Mouse (Mus musculus): ENCODE results near the gene Ctdsp1.
"Not testable (repeated sequence)": the region's sequence is repeated elsewhere in the genome, so short reads cannot be mapped to it uniquely, and the experiment has no call there.

The Ctdsp1 gene

DNA sequence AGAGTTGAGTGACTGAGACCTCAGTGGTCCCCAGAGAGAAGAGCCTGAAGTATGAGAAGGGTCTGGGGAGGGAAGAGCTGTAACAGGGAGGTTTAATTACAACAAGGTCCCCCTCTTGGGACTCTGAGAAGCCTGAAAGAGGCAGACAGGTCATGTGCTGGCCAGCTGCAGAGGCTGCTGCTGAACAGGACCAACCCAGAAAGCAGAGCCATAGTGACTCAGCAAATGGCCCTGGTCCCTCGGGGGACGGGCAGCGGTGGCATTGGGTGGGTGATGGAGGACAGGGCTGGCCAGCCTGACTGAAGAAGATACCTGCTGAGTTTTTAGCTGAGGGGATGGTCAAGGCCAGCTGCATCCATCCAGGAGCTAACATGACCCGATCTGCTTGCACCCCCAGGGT is 14.9 kb upstream of the Ctdsp1 start:
- no peak for DNase-seq (ENCODE audit: low spot score)

- no peak for DNase-seq (ENCODE audit: low spot score)
Observed at GRCm38 (mm10) chr1:74379058-74379504, 12.2 kb upstream of the Ctdsp1 start.

GRCm38 (mm10) chr1:74380484-74380883 is 10.8 kb upstream of the Ctdsp1 start:
- no peak for DNase-seq (ENCODE audit: low spot score)

- no peak for DNase-seq (ENCODE audit: low spot score)
Observed at GRCm38 (mm10) chr1:74381588-74382021, 9.7 kb upstream of the Ctdsp1 start.

DNA sequence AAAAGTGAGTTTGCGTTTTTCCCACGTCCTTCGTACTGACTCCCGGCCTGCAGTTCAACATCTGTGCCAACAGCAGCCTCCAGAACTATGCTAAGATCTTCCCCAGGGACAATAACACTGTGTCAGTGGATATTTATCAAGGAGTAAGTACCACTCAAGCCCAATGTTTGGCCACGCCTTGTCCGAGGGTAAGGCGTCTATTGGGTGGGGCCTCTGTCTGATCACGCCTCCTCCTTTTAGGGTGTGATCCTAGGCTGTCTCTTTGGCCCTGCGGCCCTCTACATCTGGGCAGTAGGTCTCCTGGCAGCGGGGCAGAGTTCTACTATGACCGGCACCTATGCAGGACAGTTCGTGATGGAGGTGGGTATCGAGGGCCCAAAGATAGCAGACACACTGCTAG is 7.9 kb upstream of the Ctdsp1 start:
- no peak for DNase-seq (ENCODE audit: low spot score)

DNA sequence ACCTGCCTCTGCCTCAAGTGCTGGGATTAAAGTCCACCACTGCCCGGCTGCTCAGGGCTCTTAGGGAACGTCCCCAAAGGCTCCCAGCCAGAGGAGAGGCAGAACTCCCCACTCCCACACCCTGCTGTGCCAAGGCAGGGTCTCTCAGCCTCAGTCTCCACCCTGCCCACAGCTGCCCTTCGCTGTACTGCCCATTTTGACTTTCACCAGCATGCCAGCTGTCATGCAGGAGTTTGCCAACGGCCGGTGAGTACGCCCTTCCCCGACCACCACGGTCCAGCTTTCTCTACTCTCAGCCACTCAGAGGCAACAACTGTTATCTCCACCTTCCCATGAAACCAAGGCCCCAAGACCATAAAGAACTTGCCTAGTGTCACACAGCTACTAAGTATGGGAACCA is 6.8 kb upstream of the Ctdsp1 start:
- no peak for DNase-seq (ENCODE audit: low spot score)

GRCm38 (mm10) chr1:74385064-74385463 is 6.2 kb upstream of the Ctdsp1 start:
- no peak for DNase-seq (ENCODE audit: low spot score)

GRCm38 (mm10) chr1:74385531-74385930 is 5.8 kb upstream of the Ctdsp1 start:
- DNase-seq (ENCODE audit: low spot score) = no peak

- no peak for DNase-seq (ENCODE audit: low spot score)
Observed at GRCm38 (mm10) chr1:74386363-74386713, 5.0 kb upstream of the Ctdsp1 start.

DNA sequence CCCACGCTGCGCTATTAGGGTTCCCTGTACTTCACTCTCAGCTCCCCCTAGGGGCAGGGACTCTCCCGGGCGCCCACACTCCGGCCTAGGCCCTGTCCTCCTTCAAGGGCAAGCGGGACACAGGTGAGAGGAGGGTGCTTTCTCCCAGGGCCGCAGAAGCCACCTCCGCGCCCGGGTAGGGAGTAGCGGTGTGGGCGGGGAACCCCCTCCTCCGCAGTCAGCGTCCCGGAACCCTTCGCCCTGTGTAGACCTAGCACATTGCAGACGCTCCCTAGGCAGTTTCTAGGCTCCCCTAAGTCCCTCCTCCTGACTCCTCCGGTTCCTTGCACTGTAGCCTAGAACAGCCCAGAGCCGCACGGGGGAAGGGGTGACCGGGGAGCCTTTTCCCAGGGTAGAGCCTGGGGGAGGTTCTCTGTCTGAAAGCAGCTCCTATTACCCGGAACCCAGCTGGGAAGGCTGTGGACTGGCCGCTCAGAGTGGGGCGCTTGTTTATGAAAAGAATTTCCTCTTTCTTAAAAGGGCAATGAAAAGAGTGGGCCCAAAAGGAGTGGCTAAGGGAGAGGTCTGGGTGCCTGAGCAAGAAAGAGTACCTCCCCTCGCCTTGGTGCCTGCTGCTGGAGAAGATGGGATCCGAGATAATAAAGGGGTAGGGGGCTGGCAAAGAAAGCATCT is 4.5 kb upstream of the Ctdsp1 start:
- peak; percentile 96 for DNase-seq (ENCODE audit: low spot score)

DNA sequence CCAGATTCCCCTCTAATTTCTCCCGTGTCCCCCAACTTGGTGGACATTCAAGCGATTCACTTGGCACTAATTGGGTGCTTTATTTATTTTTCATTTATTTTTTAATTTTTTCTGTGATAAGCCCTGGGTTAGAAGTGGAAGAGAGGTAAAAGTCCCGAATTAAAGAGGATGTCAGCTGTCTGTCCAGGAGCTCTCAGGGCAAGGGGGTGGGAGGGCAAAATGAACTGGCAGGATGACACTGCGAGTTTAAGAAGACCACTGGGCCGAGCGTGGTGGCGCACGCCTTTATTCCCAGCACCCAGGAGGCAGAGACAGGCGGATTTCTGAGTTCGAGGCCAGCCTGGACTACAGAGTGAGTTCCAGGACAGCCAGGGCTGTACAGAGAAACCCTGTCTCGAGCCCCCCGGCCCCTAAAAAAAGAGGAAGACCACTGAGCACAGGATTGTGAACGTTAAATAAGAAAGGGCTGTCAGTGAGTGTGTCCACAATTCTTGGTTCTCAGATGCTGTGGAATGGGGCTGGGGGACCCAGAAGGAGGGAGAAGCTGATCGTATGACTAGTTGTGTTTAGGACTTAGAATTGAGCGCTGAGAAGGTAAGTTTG is 3.8 kb upstream of the Ctdsp1 start:
- DNase-seq (ENCODE audit: low spot score) = no peak

- DNase-seq (ENCODE audit: low spot score) = no peak
Observed at GRCm38 (mm10) chr1:74388398-74388920, 2.9 kb upstream of the Ctdsp1 start.

GRCm38 (mm10) chr1:74389831-74390286 is 1.4 kb upstream of the Ctdsp1 start:
- no peak for DNase-seq (ENCODE audit: low spot score)

- peak; percentile 76 for DNase-seq (ENCODE audit: low spot score)
Observed at GRCm38 (mm10) chr1:74390287-74390906, 912 bp upstream of the Ctdsp1 start.

GRCm38 (mm10) chr1:74391844-74392441 is 634 bp downstream of the Ctdsp1 start:
- peak; percentile 74 for DNase-seq (ENCODE audit: low spot score)

DNA sequence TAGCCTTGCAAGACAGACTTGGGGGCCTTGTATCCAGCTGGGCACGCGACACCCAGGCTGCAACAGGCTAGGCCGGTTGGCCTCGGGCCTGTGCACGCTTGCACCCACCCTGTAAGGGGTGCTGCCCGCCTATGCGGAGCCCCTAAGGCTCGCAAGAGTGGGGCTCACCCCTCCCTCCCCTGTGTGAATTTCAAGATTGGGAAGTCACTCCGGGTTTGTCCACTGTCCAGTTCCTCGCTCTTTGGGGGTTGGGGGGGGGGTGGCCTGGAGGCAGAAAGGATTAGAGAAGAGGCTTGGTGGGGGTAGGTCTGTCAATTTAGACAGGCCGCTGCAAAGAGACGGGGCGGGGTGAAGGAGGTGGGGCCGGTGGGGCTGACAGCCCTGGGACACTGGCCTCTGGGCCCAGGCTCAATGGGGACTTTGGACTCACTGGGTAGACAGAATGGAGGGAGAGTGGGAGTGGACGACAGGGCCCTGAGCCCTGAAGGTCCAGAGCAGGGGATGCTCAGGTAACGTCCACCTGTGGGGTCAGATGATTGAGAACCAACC is 1.2 kb downstream of the Ctdsp1 start:
- no peak for DNase-seq (ENCODE audit: low spot score)

DNA sequence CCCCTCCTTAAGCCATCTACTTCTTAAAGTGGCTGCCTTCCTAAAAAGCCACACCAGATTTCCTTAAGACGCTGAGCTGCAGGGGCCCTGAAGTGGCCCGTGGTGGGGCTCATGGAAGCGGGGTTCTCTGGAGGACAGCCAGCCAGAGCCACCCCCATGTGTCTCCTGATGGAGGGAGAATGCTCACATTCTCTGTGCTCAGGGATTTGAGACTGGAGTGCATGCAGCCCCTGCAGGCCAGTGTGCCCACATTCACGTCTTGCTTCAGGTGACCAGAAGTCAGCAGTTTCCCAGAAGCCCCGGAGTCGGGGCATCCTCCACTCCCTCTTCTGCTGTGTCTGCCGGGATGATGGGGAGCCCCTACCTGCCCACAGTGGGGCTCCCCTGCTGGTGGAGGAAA is 1.7 kb downstream of the Ctdsp1 start:
- no peak for DNase-seq (ENCODE audit: low spot score)

DNA sequence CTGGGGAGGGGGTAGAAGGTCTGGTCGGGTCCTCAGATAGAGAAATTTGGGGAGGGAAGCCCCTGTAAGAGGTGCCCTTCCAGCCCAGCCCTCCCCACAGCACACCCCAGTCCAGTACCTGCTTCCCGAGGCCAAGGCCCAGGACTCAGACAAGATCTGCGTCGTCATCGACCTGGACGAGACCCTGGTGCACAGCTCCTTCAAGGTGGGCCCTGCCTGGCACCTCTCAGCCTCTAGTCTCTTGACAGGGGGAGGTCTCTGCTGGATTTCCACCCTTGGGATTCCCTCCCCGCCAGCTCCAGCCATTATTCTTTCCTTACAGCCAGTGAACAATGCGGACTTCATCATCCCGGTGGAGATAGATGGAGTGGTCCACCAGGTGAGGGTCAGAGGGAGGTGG is 2.4 kb downstream of the Ctdsp1 start:
- DNase-seq (ENCODE audit: low spot score) = no peak

GRCm38 (mm10) chr1:74394311-74394710 is 3.0 kb downstream of the Ctdsp1 start:
- DNase-seq (ENCODE audit: low spot score) = no peak

DNA sequence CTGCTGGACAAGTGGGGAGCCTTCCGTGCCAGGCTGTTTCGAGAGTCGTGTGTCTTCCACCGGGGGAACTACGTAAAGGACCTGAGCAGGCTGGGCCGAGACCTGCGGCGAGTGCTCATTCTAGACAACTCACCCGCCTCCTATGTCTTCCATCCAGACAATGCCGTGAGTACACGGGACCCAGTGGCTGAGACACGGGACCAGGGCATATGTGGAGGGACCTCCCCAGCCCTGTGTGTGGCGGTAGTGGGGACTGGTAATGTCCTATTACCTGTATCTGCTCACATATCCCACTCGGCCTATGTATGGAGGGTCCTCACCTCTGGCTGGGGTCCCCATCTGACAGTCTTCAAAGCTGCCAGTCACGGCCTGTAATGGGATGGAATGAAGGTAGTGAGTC is 3.5 kb downstream of the Ctdsp1 start:
- no peak for DNase-seq (ENCODE audit: low spot score)

GRCm38 (mm10) chr1:74395290-74395689 is 4.0 kb downstream of the Ctdsp1 start:
- DNase-seq (ENCODE audit: low spot score) = no peak

DNA sequence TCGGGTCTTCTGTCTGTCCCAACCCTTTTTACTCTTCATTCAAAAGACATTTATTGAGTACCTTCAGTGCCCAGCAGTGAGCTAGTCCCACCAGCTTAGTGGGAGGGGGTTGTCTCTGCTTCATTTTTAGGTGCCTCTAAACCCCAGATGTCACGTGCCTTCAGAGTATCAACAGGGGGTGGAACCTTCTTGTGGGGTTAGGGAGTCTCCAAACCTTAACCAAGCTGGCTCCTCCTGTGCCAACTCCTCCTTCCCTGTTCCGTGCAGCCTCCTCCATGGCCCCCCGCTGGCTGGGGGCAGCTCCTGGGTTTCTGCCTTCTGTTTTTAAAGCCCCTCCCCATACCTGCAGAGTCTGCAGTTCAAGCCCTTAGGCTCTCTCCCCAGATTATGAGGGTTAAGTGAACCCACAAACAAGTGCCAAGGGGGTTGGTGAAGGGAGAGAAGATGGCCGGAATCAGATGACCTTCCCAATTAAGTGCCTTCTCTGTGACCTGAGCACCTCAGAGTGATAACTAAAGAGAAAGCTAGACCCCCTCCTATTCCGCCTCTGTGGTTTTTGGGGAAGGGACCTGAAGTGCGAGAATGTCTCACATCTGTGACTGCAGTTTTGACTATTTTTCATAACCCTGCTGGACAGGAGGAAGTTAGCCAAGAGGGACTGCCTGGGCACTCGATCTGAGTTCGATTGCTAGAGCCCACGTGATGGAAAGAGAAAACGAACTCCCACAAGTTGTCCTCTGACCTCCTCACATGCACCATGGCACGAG is 5.3 kb downstream of the Ctdsp1 start:
- DNase-seq (ENCODE audit: low spot score) = not testable (repeated sequence)

Data from testis, postnatal 14 days (tissue).